Mouse (Mus musculus) forebrain, embryonic 10.5 days (tissue): Measurements from ENCODE around the gene Zfp385b. TPM values are rescaled to one million over a fixed set of nuclear protein-coding genes. Genes with fewer than 3 reads are reported as not detected.

Experiments
- DNase-seq: peaks from one replicate; pipeline ENCODE4 v3.0.0-alpha.2; 2017; ENCODE audit warnings: low spot score; ENCODE audit errors: extremely low spot score
- H3K27ac ChIP-seq: fragments of 300-500 bp; sonication (generic); 2 replicates; pipeline ENCODE4 v1.5.1; 2016; ENCODE audit warnings: mild to moderate bottlenecking
- H3K27me3 ChIP-seq: fragments of 300-500 bp; sonication (generic); 2 replicates; pipeline ENCODE4 v1.6.1; 2016; ENCODE audit warnings: mild to moderate bottlenecking; ENCODE audit not compliant: poor library complexity, severe bottlenecking
- H3K36me3 ChIP-seq: fragments of 300-500 bp; sonication (generic); replicated peaks from 2 replicates; pipeline ENCODE4 v1.6.1; 2016; ENCODE audit warnings: mild to moderate bottlenecking, moderate library complexity
- H3K4me1 ChIP-seq: fragments of 300-500 bp; sonication (generic); 2 replicates; pipeline ENCODE4 v1.6.1; 2016
- H3K4me3 ChIP-seq: fragments of 300-500 bp; sonication (generic); 2 replicates; pipeline ENCODE4 v1.5.1; 2016; ENCODE audit warnings: mild to moderate bottlenecking, moderate library complexity
- H3K9me3 ChIP-seq: fragments of 300-500 bp; sonication (generic); 2 replicates; pipeline ENCODE4 v1.6.1; 2016; ENCODE audit warnings: mild to moderate bottlenecking, moderate library complexity
- WGBS: fragments of 180-500 bp; shearing (Covaris S2); methylation state at CpG from one replicate; pipeline ENCODE4 v1.1.7; 2016; 5-methylcytosine and 5-hydroxymethylcytosine counted together
- polyA plus RNA-seq: library from polyadenylated mRNA; unstranded; fragments of >200 nt; fragmentation: Nextera tagmentation; extraction: Ambion mirVana; gene quantifications from 2 replicates; pipeline ENCODE4 v1.2.1, GENCODE M21; 2016

Gene Zfp385b
- polyA plus RNA-seq, 1 experiment from 2014 or later, result 0.72 TPM

DNA sequence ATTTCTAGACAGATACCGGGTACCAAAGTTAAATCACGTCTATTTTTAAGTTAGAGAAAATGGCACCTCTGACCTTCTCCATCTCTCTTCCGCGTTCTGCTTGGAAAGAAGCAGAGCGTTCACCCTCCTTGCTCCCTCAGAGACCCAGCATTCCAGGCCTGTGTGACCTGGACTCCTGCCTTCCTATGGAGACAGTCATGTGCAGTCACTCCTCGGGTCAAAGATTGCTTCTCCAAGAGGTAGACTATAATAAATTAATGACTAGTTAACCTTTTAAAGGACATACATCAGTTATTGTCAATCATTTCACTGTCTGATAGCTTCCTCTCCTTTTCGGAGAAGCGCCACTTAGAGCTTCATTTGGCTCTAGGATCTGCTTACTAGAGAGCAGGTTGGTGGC, 325.7 kb downstream of the Zfp385b start:
- 94% methylated on average over 8 of the region's 8 CpGs for WGBS
- no peak overlapping the region for H3K4me3 ChIP-seq
- no peaks in the 10 kb centered on the region for H3K27me3 ChIP-seq
- no peak for DNase-seq
- H3K4me1 ChIP-seq, result no peaks in the 10 kb centered on the region
- H3K9me3 ChIP-seq, result no peaks in the 10 kb centered on the region
- no peak overlapping the region for H3K27ac ChIP-seq
- H3K36me3 ChIP-seq, result no peaks in the 10 kb centered on the region

DNA sequence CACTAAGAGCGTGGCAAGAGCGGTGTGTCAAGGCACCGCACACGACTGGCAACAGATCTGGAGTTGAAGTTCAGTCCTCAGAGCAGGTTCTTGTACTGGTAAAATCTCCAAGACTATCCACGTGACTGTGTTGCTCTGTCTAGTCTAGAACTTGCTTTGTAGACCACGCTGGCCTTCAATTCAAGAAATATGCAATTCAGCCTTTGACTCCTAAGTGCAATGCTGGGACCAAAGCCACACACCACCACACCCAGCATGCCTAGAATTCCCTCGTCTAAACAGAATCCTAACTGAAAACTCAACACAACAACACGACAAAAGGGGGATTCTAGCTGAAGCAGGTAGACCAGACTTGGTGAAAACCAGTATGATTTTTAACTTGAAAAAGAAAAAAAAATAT, 332.3 kb downstream of the Zfp385b start:
- WGBS, result 94% methylated on average over 8 of the region's 8 CpGs
- H3K27me3 ChIP-seq, result no peaks in the 10 kb centered on the region
- H3K4me3 ChIP-seq, result no peak overlapping the region
- H3K36me3 ChIP-seq, result no peaks in the 10 kb centered on the region
- H3K27ac ChIP-seq, result no peak overlapping the region
- no peaks in the 10 kb centered on the region for H3K4me1 ChIP-seq
- DNase-seq, result no peak
- H3K9me3 ChIP-seq, result no peaks in the 10 kb centered on the region

DNA sequence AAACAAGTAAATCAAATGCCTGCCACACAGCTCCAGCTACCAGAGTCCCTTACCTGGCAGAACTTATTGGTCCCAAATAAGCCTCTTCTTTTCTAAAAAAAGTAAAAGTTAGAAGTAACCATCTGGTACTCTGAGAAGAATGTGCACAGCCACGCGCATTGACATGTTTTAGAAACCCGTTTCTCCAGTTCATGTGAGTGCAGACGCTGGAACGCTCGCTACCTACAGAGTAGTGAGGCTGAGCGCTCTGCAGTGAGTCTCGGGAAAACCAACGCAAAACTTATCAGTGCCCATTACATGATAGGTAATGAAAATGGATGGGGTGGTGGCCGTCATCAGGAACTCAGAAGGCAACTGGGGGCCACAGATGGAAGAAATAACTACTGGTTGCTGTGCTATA, 338.2 kb downstream of the Zfp385b start:
- no peak overlapping the region for H3K4me3 ChIP-seq
- DNase-seq, result no peak
- H3K4me1 ChIP-seq, result no peaks in the 10 kb centered on the region
- H3K27ac ChIP-seq, result no peak overlapping the region
- H3K27me3 ChIP-seq, result no peaks in the 10 kb centered on the region
- H3K9me3 ChIP-seq, result no peaks in the 10 kb centered on the region
- 93% methylated on average over 10 of the region's 10 CpGs for WGBS
- H3K36me3 ChIP-seq, result no peaks in the 10 kb centered on the region

DNA sequence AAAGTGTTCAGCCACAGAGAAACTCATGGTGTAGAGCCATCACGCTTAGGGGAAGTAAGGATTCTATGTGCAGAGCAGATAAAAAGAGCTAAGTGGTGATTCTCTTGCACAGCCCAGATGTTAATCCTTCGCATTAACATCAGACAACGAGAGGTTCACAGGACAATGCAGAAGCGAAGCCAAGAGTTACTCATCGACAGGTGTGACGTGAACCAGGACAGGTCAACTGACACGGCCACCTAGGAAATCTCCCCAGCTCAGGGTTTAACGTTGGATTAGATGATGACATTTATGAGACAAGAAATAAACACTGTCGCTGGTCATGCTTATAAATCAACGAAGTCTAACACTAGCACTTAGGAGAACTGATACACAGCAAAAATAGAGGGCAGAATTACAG, 341.9 kb downstream of the Zfp385b start:
- H3K9me3 ChIP-seq, result peaks cover 3% of the 10 kb centered on the region; the same call in 1 of the 2 replicates
- no peaks in the 10 kb centered on the region for H3K27me3 ChIP-seq
- H3K36me3 ChIP-seq, result no peaks in the 10 kb centered on the region
- WGBS, result 94% methylated on average over 10 of the region's 10 CpGs
- H3K27ac ChIP-seq, result no peak overlapping the region
- no peaks in the 10 kb centered on the region for H3K4me1 ChIP-seq
- no peak for DNase-seq
- H3K4me3 ChIP-seq, result no peak overlapping the region

DNA sequence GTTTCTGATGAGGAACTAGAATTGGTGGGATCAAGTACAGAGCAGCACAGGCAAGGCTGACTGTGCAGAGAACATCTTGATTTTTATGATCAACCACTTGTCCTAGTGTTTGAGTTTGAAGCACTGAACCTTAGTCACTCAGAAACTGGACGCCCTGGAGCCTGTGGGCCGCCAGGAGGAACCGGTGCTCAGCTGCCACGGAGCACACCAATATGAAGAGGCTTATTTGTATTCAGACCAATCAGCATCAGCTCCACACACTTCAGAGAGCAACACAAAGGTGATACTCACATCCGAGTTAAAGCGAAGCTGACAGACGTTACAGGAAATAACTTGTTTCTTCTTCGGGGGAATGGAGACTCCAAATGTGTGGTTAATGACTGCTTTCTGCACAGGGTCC, 343.0 kb downstream of the Zfp385b start:
- no peaks in the 10 kb centered on the region for H3K4me1 ChIP-seq
- H3K36me3 ChIP-seq, result no peaks in the 10 kb centered on the region
- no peak overlapping the region for H3K27ac ChIP-seq
- H3K27me3 ChIP-seq, result no peaks in the 10 kb centered on the region
- H3K9me3 ChIP-seq, result peaks cover 3% of the 10 kb centered on the region; the same call in 1 of the 2 replicates
- WGBS, result 93% methylated on average over 8 of the region's 8 CpGs
- H3K4me3 ChIP-seq, result no peak overlapping the region
- DNase-seq, result no peak

DNA sequence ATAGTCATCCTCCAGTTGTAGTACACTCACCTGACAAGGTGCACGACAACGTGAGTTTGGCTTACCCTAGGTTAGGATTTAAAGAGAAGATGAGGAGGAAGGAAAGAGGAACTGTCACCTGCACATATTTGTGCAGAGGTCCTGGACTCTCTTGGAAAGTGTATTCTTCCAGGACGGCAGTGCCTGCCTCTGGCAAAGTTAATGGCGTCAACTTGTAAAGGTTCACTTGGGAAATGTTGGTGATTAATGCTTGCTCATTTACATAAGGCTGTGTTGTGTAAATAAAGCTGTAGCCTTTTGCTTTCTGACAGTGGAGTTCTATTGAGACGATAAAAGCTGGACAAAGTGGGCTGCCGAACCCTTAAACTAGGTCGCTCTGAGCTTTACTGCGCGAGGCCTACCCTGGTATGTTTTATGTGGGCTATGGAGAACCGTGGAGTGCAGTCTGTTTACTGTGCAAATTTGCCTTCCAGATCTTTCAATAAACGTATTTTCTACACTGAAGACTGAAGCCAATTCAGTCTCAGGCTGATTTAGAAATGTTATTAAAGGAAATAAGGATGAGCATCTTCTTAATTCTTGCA, 347.1 kb downstream of the Zfp385b start:
- WGBS, result 91% methylated on average over 11 of the region's 11 CpGs
- DNase-seq, result no peak

DNA sequence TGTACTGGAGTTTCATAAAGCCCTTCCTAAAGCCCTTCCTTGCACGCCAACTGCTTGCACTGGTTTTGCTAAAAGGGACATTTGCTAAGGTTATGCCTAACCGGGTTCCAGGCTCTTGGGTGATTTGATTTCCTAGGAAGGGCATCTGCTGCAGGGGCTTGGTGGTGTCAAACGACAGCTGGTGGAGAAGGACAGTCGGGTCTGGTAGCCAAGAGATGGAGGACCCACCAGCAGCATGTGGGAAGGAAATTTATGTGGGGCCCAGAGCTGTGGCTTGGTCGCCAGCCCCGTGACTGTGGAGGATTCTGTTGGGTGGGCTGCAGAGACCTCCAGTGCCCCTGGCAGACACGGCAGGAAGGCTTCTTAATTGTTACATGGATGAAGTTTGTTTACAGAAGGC, 348.7 kb downstream of the Zfp385b start:
- Histone ChIP-seq H3K4me3 (no peak overlapping the region), H3K4me1 (no peaks in the 10 kb centered on the region), H3K36me3 (no peaks in the 10 kb centered on the region), H3K9me3 (peaks cover 3% of the 10 kb centered on the region; the same call in 1 of the 2 replicates), H3K27me3 (no peaks in the 10 kb centered on the region), H3K27ac (no peak overlapping the region)
- no peak for DNase-seq
- WGBS, result 89% methylated on average over 7 of the region's 7 CpGs

More for the DNA sequence above, 347.1 kb downstream of the Zfp385b start:
- H3K4me3 ChIP-seq, result no peak overlapping the region
- no peaks in the 10 kb centered on the region for H3K4me1 ChIP-seq
- H3K9me3 ChIP-seq, result peaks cover 3% of the 10 kb centered on the region; the same call in 1 of the 2 replicates
- H3K36me3 ChIP-seq, result no peaks in the 10 kb centered on the region
- no peaks in the 10 kb centered on the region for H3K27me3 ChIP-seq
- no peak overlapping the region for H3K27ac ChIP-seq

DNA sequence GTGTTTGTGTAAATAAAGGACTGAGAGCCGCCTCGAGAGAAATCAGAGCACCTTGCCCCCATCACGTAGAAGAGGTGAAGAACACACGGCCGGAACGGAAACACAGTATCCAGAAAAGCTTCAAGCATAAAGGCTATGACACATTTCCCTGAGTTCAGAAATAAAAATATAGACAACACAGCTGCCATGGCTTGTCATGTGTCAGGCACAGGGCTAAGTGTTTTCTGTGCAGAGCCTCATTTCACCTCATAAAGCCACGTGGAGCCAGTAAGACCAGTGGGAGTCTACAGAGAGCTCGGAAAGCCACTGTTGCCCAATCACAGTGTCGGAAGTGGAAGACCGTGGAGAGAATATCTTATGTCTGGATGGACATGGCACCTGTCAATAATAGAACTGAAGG, 358.0 kb downstream of the Zfp385b start:
- Histone ChIP-seq H3K4me1 (no peaks in the 10 kb centered on the region), H3K36me3 (no peaks in the 10 kb centered on the region), H3K4me3 (no peak overlapping the region), H3K27me3 (no peaks in the 10 kb centered on the region), H3K27ac (no peak overlapping the region), H3K9me3 (no peaks in the 10 kb centered on the region)
- 93% methylated on average over 10 of the region's 10 CpGs for WGBS
- no peak for DNase-seq

DNA sequence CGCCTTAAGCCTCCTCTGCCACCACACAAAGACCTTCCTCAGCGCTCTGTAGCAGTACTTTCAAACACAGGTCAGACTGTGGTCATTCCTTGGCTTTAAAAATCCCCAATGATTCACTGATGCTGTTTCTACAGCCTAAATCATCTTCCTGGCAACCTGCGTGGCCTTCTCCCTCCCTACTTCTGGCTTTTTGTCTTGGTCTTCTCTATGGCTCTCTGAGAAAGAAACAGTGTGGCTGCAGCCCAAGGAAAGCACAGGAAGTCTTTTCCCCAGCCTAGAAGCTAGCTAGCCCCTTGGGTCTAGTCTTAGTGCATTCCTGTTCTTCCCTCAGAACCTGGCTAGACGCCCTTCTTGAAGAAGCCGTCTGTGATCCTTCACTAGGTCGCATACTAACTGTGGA, 359.4 kb downstream of the Zfp385b start:
- no peaks in the 10 kb centered on the region for H3K4me1 ChIP-seq
- 89% methylated on average over 6 of the region's 6 CpGs for WGBS

DNA sequence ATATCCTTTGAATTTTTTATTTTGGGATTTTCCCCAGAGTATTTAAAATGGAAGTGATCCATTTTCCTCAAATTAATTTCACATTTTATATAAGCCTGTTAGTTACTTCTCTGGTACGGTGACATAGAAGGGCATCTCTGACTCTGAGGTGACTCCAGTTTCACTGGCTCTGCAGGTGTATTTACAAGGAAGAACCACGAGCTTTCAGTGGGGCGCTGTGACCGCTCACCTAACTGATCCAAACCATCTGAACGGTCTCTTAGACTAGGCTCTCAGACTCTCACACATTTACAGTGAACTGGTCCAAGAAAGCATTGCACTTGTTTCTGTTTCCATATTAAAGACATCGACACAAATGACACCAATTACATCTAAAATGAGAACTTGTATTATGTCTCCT, 361.0 kb downstream of the Zfp385b start:
- no peaks in the 10 kb centered on the region for H3K9me3 ChIP-seq
- no peaks in the 10 kb centered on the region for H3K4me1 ChIP-seq
- 89% methylated on average over 6 of the region's 6 CpGs for WGBS
- no peak for DNase-seq
- no peaks in the 10 kb centered on the region for H3K36me3 ChIP-seq
- H3K4me3 ChIP-seq, result no peak overlapping the region
- no peak overlapping the region for H3K27ac ChIP-seq
- no peaks in the 10 kb centered on the region for H3K27me3 ChIP-seq

More for the DNA sequence above, 359.4 kb downstream of the Zfp385b start:
- H3K36me3 ChIP-seq, result no peaks in the 10 kb centered on the region
- H3K4me3 ChIP-seq, result no peak overlapping the region
- no peak overlapping the region for H3K27ac ChIP-seq
- H3K9me3 ChIP-seq, result no peaks in the 10 kb centered on the region
- no peaks in the 10 kb centered on the region for H3K27me3 ChIP-seq
- DNase-seq, result no peak

DNA sequence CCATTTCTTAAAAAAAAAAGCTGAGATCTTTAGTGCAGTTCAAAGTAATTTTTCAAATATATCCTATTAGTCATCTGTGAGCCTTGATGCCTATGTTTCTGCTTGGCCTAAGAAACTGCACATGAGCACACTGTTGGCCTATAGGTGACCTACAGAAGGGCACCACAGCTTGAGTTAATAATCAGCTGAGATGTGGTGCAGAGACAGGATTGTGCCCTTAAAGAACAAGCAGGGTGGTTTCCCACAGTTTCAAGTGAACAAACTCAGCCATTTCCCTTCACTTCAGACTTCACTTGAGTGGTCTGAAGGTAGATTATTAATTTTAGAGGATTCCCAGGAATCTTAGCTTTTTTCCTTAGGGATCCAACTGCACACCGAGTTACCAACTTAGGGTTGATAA, 362.3 kb downstream of the Zfp385b start:
- Histone ChIP-seq H3K27ac (no peak overlapping the region), H3K9me3 (no peaks in the 10 kb centered on the region)
- WGBS, result 83% methylated on average over 1 of the region's 1 CpGs

DNA sequence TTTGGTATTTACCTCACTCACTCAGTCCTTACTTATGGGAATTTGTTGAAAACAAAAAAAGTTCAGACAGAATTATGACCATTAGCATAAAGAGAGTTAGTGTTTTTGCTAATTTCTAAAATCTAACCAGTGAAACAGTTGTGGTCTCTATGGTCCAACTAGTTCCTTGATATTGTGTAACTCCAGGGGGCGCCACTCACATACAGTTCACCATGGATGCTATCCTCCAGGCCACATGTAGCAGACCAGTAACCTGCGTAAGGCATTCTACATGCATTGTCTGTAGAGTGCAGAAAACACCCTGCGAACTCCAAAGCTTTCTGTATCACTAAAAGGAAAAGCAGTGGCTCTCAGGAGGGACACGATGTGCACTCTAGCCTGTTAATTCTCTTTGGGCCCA, 362.8 kb downstream of the Zfp385b start:
- Histone ChIP-seq H3K4me1 (no peaks in the 10 kb centered on the region), H3K9me3 (no peaks in the 10 kb centered on the region), H3K36me3 (no peaks in the 10 kb centered on the region), H3K27ac (no peak overlapping the region), H3K4me3 (no peak overlapping the region), H3K27me3 (no peaks in the 10 kb centered on the region)
- DNase-seq, result peak; percentile 34
- 46% methylated on average over 4 of the region's 4 CpGs for WGBS

More for the DNA sequence above, 362.3 kb downstream of the Zfp385b start:
- H3K4me3 ChIP-seq, result no peak overlapping the region
- no peaks in the 10 kb centered on the region for H3K27me3 ChIP-seq
- DNase-seq, result no peak
- no peaks in the 10 kb centered on the region for H3K36me3 ChIP-seq
- no peaks in the 10 kb centered on the region for H3K4me1 ChIP-seq

DNA sequence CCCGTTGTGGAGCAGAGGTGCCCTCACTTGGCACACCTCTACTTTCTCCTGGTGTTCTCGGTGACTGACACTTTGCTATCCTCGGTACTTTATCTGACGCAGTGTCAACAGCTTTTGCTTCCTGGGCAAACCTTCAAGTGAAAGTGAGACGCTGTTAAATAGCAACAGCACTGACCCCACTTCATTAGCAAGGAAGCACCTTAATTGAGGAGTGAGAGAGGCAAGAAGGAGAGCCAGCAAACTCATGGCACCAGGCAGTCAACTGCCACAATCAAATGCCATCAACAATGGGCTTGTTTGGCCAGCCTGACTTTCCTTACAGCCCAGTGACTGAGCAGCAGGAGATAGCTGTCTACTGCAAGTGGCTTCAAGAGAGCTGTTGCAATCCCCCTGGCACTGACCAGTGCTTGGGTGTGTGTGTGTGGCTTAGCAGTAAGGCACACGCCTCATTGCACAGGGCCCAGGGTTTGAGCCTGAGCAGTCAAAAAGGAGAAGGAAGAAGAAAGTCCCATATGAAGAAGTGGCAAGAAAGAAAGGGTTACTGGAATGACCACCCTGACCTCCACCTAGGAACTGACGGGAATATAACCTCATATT, 365.0 kb downstream of the Zfp385b start:
- DNase-seq, result no peak
- Histone ChIP-seq H3K36me3 (no peaks in the 10 kb centered on the region), H3K27me3 (no peaks in the 10 kb centered on the region), H3K4me1 (no peaks in the 10 kb centered on the region), H3K4me3 (no peak overlapping the region), H3K27ac (no peak overlapping the region), H3K9me3 (no peaks in the 10 kb centered on the region)
- WGBS, result 84% methylated on average over 7 of the region's 7 CpGs
